Mouse (Mus musculus): Measurements from ENCODE around the gene Enpp1. TPM values are rescaled to one million over a fixed set of nuclear protein-coding genes. Genes with fewer than 3 reads are reported as not detected.

Enpp1 gene
- polyA plus RNA-seq (2012; rRNA removed): 2.7 and 3.0 TPM in 2 replicates

GRCm38 (mm10) chr10:24711480-24712366, at the start of gene Enpp1:
Gene Enpp1, minus strand, starts transcription at chr10:24712159.

GRCm38 (mm10) chr10:24595250-24596002, 116.5 kb downstream of the Enpp1 start, which contains the start of gene Ccn2:
Gene Ccn2, plus strand, starts transcription at chr10:24595442.

Other genes with a start within 250 kb of the Enpp1 start
- 234 and 488 TPM in 2 replicates for gene Ccn2, start 116.7 kb downstream of the Enpp1 start, polyA plus RNA-seq (2012; rRNA removed)
- gene Enpp3, start 130.7 kb upstream of the Enpp1 start, polyA plus RNA-seq (2012; rRNA removed): 5.6 and 5.8 TPM in 2 replicates
- 26.2 and 31.4 TPM in 2 replicates for gene Med23, start 157.8 kb upstream of the Enpp1 start, polyA plus RNA-seq (2012; rRNA removed)
- 1.1 and 5.8 TPM in 2 replicates for gene Arg1, start 215.3 kb upstream of the Enpp1 start, polyA plus RNA-seq (2012; rRNA removed)